Mouse (Mus musculus): Measurements from ENCODE around the gene Sirt6. TPM values are rescaled to one million over a fixed set of nuclear protein-coding genes. Genes with fewer than 3 reads are reported as not detected.
"Not testable (repeated sequence)": the region's sequence is repeated elsewhere in the genome, so short reads cannot be mapped to it uniquely, and the experiment has no call there.

Gene Sirt6
- 12.7 and 14.7 TPM in 2 replicates for polyA plus RNA-seq (2016; fragmentation: Nextera tagmentation; extraction: Ambion mirVana)

DNA sequence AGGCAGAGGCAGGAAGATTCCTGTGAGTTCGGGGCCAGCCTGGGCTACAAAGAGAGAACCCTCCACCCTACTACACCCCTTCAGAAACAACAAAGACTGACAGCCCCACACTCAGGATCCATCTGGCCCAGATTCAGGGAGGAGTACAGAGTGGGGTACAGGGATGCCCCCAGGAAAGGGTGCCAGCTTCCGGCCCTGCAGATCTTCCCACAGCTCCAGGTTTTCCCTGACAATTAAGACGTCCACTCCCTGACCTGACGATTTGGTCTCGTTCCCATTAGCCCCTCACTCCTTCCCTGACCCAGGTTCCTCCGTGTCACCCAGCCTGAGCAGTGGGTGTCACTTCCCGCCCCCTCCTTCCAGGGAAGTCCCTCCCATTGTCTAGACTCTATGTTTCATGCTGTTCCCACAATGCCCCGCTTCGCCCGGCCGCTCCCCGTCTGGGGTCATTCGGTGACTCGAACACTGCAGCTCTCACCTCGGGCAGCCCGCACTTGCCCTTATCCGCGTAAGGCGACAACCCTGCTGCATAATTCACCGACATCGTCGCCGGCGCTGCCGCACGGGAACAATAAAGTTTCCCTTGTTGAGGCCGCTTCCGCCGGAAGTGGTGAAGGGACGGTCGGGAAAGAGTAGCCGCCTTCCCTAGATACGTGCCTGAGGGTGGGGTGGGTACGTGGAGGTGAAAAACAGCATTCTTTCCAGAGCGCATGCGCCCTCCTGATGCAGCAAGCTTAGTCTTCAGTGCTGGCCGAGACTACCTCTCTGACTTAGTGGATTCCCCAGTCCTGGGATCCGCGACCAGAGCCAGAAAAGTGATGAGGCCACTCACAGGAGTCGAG, at the start of gene Sirt6:
Gene Sirt6, minus strand, starts transcription at position 804 of the 842 bp plus-strand sequence.
- H3K4me3 ChIP-seq, result peak within 1 kb of the TSS; percentile 81
- peak; percentile 92 for ATAC-seq
- peak within 1 kb of the TSS; percentile 93 for H3K27ac ChIP-seq
- peaks cover 37% of the 10 kb centered on the region for H3K36me3 ChIP-seq
- peaks cover 6% of the 10 kb centered on the region; the same call in 1 of the 2 replicates for H3K27me3 ChIP-seq (replicated peaks)
- WGBS (ENCODE audit: insufficient replicate concordance), result 3% methylated on average over 40 of the region's 40 CpGs
- H3K4me2 ChIP-seq, result peak within 1 kb of the TSS; percentile 83
- H3K4me1 ChIP-seq, result peaks cover 36% of the 10 kb centered on the region
- H3K9ac ChIP-seq, result peak within 1 kb of the TSS; percentile 76
- H3K9me3 ChIP-seq (replicated peaks), result no peaks in the 10 kb centered on the region

DNA sequence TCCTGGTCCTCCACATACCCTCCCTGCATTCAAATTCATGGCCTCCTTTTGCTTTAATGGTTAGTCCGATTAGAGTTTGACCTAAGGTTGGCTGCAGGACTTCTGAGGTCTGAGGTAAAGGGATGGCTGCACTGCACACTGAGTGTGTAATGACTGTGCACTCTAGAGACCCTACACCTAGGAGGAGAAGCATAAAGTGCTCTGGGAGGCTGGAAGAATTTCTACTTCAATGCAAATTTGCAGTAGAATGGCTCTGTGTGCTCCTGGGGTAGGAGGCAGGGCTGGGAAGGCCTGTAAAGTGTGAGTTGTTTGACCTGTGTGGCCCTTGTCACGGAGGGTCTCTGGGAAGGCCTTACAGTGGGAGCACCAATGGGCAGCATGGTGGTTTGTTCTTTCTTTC, 28.6 kb upstream of the Sirt6 start:
- H3K9ac ChIP-seq, result no peak overlapping the region
- H3K9me3 ChIP-seq (replicated peaks), result peaks cover 42% of the 10 kb centered on the region
- H3K4me1 ChIP-seq, result no peaks in the 10 kb centered on the region
- peaks cover 63% of the 10 kb centered on the region for H3K36me3 ChIP-seq
- H3K4me2 ChIP-seq, result no peak overlapping the region
- no peak overlapping the region for H3K27ac ChIP-seq
- 90% methylated on average over 2 of the region's 2 CpGs for WGBS (ENCODE audit: insufficient replicate concordance)
- no peaks in the 10 kb centered on the region for H3K27me3 ChIP-seq (replicated peaks)
- no peak for ATAC-seq
- H3K4me3 ChIP-seq, result no peak overlapping the region

DNA sequence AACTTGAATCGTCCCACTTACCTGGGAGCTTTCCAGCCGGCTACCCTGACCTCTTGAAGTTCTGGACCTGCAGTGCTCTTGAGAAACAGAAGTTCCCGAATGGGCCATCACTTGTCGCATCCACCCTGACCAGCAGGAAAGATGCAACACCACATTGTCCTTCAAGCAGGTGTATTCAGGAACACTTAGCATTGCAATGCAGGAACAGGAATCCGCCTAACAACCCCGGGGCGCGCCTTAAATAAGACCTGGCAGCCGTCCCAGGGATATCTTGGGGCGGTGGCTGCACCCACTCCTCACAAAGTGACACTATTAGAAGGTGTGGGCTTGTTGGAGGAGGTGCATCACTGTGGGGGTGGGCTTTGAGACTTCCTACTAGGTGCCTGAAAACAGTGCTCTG, 27.6 kb upstream of the Sirt6 start:
- ATAC-seq, result no peak
- peaks cover 10% of the 10 kb centered on the region for H3K4me1 ChIP-seq
- peaks cover 64% of the 10 kb centered on the region for H3K36me3 ChIP-seq
- 92% methylated on average over 10 of the region's 10 CpGs for WGBS (ENCODE audit: insufficient replicate concordance)
- no peak overlapping the region for H3K4me2 ChIP-seq
- no peak overlapping the region for H3K9ac ChIP-seq
- peaks cover 38% of the 10 kb centered on the region for H3K9me3 ChIP-seq (replicated peaks)
- no peak overlapping the region for H3K27ac ChIP-seq
- no peak overlapping the region for H3K4me3 ChIP-seq
- no peaks in the 10 kb centered on the region for H3K27me3 ChIP-seq (replicated peaks)

DNA sequence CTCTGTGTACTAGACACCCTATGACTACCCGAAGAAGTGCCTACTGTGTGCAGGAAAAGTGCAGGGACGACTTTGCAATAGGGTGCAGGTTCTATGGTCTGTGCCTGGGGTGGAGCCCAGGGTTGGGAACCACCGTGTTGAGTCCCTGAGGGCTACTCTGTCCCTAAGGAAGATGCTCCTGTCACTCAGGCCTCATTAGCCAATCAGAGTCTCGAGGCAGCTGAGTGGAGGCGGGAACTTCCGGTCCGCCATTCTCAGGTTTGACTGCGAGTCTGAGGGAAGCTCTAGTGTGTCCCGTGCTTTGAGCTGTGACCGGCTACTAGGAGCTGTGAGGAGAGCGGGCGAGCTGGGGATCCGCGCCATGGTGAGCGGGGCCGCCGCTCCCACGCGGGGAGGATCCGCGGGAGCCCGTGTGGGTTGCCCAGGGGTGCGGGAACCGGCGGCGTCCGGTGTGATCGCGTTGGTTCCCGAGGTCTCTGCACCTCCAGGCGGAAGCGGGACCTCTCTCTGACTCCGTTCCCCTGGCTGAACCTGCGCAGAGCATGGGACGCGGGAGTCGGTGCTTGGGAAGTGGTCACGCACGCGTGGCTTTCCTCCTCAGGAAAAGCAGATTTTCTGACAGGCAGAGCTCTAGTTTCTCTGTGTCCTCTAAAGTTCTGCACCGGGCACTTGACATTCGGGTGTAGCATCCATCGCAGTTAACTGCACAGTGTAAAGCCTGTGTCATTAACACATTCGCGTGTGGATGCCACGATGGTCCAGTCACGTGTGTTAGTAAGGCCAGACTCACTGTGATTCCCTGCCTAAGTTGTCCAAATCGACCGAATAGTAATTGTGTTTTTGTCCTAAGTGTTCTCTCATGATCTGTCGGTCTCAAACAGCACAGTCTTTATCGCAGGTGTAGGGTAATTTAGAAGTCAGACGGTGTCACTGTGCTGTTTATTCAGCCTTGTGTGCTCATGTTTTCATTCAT, 21.5 kb upstream of the Sirt6 start, which contains the start of gene Gm10778:
Gene Gm10778, plus strand, starts transcription at position 257 of the 973 bp plus-strand sequence.
- not testable (repeated sequence) for H3K27me3 ChIP-seq (replicated peaks); H3K9me3 ChIP-seq (replicated peaks)
- Histone ChIP-seq H3K4me1 (peaks cover 27% of the 10 kb centered on the region), H3K36me3 (peaks cover 21% of the 10 kb centered on the region), H3K9ac (peak within 1 kb of the TSS; percentile 81), H3K4me3 (peak within 1 kb of the TSS; percentile 69), H3K27ac (peak within 1 kb of the TSS; percentile 75), H3K4me2 (peak within 1 kb of the TSS; percentile 78)
- WGBS (ENCODE audit: insufficient replicate concordance), result 2% methylated on average over 34 of the region's 52 CpGs
- peak; percentile 94 for ATAC-seq

DNA sequence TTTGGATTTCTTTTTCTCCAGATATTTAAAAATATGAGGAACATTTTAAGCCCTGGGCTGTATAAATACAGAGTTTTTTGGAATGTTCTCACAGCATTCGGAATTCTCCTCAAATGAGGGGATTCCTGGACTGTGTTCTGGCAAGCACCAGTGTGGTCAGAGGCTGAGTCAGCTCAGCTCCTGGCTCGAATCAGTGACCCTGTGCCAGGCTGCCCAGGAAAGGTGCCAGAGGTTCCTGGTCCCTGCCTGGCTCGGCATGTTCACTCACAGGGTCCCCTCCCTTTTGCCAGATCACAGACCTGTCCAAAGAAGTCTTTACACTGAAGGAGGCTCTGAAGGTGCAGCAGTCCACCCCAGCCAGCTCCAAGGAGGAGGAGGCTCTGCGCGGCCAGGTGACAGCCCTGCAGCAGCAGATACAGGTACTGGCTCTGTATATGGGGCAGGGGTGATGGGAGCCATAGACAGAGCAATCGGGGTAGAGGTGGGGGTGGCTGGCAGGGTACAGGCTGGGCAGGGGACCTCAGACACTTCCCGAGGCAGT, 18.5 kb upstream of the Sirt6 start:
- WGBS (ENCODE audit: insufficient replicate concordance), result 64% methylated on average over 7 of the region's 7 CpGs
- H3K27me3 ChIP-seq (replicated peaks), result no peaks in the 10 kb centered on the region
- no peak overlapping the region for H3K4me2 ChIP-seq
- no peaks in the 10 kb centered on the region for H3K9me3 ChIP-seq (replicated peaks)
- H3K9ac ChIP-seq, result no peak overlapping the region
- H3K36me3 ChIP-seq, result peaks cover 4% of the 10 kb centered on the region; the same call in 1 of the 2 replicates
- H3K27ac ChIP-seq, result no peak overlapping the region
- H3K4me1 ChIP-seq, result peaks cover 47% of the 10 kb centered on the region
- no peak for ATAC-seq
- no peak overlapping the region for H3K4me3 ChIP-seq

DNA sequence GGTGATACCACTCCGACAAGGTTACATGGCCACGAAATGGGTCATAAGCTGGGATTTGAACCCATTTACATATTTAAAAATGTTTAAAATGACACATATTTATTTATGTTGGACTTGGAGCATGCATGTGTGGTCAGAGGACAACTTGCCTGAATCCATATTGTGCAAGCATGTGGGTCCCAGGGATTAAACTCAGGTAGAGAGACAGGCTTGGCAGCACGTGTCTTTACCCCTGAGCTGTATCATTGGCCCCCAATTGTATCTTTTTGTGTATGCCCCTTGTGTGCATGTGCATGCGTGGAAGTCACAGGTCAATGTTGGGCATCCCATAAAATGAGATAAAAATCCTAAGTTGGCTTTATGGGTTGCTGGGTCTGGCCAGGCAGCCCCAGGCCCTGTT, 17.8 kb upstream of the Sirt6 start:
- Histone ChIP-seq H3K4me1 (peaks cover 41% of the 10 kb centered on the region), H3K4me3 (no peak overlapping the region), H3K9ac (no peak overlapping the region), H3K27ac (no peak overlapping the region), H3K27me3 (replicated peaks) (no peaks in the 10 kb centered on the region), H3K9me3 (replicated peaks) (no peaks in the 10 kb centered on the region), H3K36me3 (no peaks in the 10 kb centered on the region), H3K4me2 (no peak overlapping the region)
- no peak for ATAC-seq
- WGBS (ENCODE audit: insufficient replicate concordance), result 82% methylated on average over 4 of the region's 4 CpGs

DNA sequence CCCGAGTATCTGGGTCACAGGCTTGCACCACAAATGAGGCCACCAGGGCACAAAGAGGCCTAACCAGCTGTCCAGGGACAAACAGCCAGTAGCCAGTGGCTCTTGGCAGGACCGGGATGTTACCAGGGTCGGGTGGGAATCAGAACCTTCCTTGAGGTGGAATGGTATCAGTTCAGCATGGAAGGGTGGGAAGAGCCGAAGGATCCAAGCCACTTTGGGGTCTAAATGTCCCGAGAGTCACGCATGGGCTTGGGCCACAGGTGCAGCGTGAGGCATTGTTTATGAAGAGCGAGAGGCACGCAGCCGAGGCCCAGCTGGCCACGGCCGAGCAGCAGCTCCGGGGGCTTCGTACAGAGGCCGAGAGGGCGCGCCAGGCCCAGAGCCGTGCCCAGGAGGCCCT, 17.1 kb upstream of the Sirt6 start:
- H3K9me3 ChIP-seq (replicated peaks), result no peaks in the 10 kb centered on the region
- 79% methylated on average over 18 of the region's 18 CpGs for WGBS (ENCODE audit: insufficient replicate concordance)
- peak overlapping the region; percentile 97 for H3K4me2 ChIP-seq
- peaks cover 34% of the 10 kb centered on the region for H3K4me1 ChIP-seq
- ATAC-seq, result no peak
- H3K36me3 ChIP-seq, result no peaks in the 10 kb centered on the region
- no peak overlapping the region for H3K27ac ChIP-seq
- no peak overlapping the region for H3K4me3 ChIP-seq
- peak overlapping the region; percentile 91; the same call in 1 of the 2 replicates for H3K9ac ChIP-seq
- 0 out of 2 replicates have a peak, but pooled peaks cover 3% of the 10 kb centered on the region for H3K27me3 ChIP-seq (replicated peaks)

DNA sequence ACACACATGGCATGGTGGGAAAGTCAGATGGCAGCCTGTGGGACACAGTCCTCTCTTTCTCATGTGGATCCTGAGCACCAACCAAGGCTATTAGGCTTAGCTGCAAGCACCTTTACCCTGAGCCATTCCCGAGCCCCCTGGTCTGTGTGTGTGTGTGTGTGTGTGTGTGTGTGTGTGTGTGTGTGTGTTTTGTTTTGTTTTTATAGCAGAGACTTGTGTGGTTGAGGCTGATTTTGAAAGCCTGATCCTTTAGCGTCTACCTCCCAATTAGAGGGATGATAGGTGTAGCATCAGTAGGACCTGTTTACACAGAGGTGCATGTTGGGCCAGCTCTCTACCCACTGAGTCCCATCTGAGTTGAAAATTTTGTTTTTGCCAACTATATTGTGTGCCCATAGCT, 16.6 kb upstream of the Sirt6 start:
- Histone ChIP-seq H3K4me1 (peaks cover 34% of the 10 kb centered on the region), H3K4me3 (peak overlapping the region; percentile 77), H3K27me3 (replicated peaks) (peaks cover 8% of the 10 kb centered on the region; the same call in 1 of the 2 replicates), H3K36me3 (no peaks in the 10 kb centered on the region), H3K4me2 (peak overlapping the region; percentile 97), H3K27ac (peak overlapping the region; percentile 94), H3K9me3 (replicated peaks) (no peaks in the 10 kb centered on the region), H3K9ac (peak overlapping the region; percentile 91)
- 40% methylated on average over 2 of the region's 2 CpGs for WGBS (ENCODE audit: insufficient replicate concordance)
- ATAC-seq, result peak; percentile 11

DNA sequence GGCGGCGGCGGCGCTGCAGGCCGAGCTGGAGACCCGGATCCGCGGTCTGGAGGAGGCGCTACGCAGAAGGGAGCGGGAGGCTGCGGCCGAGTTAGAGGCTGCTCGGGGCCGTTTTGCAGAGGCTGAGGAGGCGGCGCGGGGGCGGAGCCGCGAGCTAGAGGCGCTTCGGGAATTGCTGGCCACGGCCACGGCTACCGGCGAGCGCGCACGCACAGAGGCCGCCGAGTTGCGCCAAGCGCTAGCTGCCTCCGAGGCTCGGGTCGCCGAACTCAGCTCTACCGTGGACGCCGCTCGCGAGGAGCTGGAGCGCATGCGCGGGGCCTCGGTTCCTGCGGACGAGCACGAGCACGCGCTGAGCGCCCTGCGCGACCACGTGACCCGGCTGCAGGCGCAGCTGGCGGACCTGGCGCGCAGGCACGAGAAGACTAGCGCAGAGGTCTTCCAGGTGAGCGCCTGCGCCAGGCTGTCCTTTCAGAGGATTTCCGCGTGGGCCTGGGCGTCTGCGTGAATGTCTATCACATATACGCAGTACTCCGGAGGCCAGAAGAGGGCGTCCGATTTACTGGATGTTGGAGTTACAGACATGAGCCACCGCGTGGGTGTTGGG, 16.0 kb upstream of the Sirt6 start:
- Histone ChIP-seq H3K27me3 (replicated peaks) (peaks cover 12% of the 10 kb centered on the region), H3K36me3 (no peaks in the 10 kb centered on the region), H3K4me3 (peak overlapping the region; percentile 77), H3K4me2 (peak overlapping the region; percentile 97), H3K27ac (peak overlapping the region; percentile 94), H3K9ac (peak overlapping the region; percentile 91), H3K9me3 (replicated peaks) (no peaks in the 10 kb centered on the region), H3K4me1 (peaks cover 32% of the 10 kb centered on the region)
- WGBS (ENCODE audit: insufficient replicate concordance), result 2% methylated on average over 75 of the region's 75 CpGs
- ATAC-seq, result peak; percentile 87

DNA sequence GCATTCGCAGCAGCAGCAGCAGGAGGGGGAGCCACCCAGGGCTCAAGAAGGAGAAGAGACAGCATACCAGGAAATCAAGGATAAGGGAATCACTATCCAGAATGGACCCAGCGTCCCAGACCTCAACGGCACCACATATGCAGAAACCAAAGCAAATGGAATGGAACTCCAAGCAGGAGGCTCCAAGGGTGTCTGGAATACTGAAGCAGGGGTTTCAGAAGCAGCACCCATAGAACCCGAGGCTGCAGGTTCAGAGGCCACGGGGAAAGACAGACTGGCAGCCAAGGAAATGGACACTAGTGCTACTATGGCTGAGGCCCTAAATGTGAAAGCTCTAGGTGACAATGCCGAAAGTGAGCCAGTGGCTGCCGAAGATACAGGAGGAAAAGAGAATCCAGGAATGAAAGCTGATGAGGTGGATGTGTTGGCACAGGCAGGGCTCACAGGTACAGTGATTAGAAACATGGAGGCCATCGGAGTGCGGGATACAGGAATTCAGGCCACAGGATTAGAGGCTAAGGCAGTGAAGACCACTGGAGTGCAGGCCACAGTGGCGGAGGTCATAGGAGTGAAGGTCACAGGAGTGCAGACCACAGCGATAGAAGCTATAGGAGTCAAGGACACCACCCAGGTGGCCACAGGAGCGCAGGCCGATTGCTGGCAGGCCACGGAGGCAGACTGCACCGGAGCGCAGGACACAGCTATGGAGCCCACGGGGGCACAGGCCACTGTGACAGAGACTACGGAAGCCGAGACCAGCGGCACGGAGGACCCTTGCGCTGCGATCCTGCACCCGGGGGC, 15.3 kb upstream of the Sirt6 start:
- Histone ChIP-seq H3K36me3 (no peaks in the 10 kb centered on the region), H3K9me3 (replicated peaks) (no peaks in the 10 kb centered on the region), H3K4me1 (peaks cover 29% of the 10 kb centered on the region), H3K27ac (peak overlapping the region; percentile 94), H3K9ac (peak overlapping the region; percentile 91), H3K4me2 (peak overlapping the region; percentile 97), H3K4me3 (peak overlapping the region; percentile 77), H3K27me3 (replicated peaks) (peaks cover 19% of the 10 kb centered on the region)
- ATAC-seq, result peak; percentile 46; the same call in 1 of the 2 replicates
- 20% methylated on average over 24 of the region's 24 CpGs for WGBS (ENCODE audit: insufficient replicate concordance)
